ENCODE assay signal across 8 mouse cellular contexts in genomic region chr6:13839345-13840054, GRCm38 (mm10). TPM values are rescaled to one million over a fixed set of nuclear protein-coding genes. Genes with fewer than 3 reads are reported as not detected.
A peak's percentile ranks its signal among the peaks of the same experiment; 100 is the strongest.
DNase-seq lines count a peak whose midpoint lies in the region; ATAC-seq and TF ChIP-seq lines count a peak whose summit lies in the region.

TSS of gene Gpr85 (minus strand) at chr6:13839942.

- 0 out of 2 replicates have a peak, but pooled peaks cover 4% of the 10 kb centered on the region for H3K27me3 ChIP-seq in kidney, embryonic 14.5 days (ENCODE audit: control insufficient read depth, insufficient read depth, low read length)
- no peaks in the 10 kb centered on the region for H3K27me3 ChIP-seq in forebrain, embryonic 11.5 days (ENCODE audit: control insufficient read depth, insufficient read depth, low read length)
- no peaks in the 10 kb centered on the region for H3K27me3 ChIP-seq in intestine, embryonic 16.5 days (replicated peaks; ENCODE audit: control insufficient read depth, insufficient read depth, low read length)
- peaks cover 11% of the 10 kb centered on the region; the same call in 1 of the 2 replicates for H3K27me3 ChIP-seq in liver, postnatal 0 days (ENCODE audit: insufficient read depth, low read length)
- H3K27me3 ChIP-seq in stomach, embryonic 16.5 days (ENCODE audit: control insufficient read depth, insufficient read depth, low read length): no peaks in the 10 kb centered on the region

- no peak for DNase-seq in kidney, postnatal 25 days
- DNase-seq in NIH3T3 (ENCODE audit: low read depth): peak; percentile 72
- DNase-seq in forebrain, embryonic 11.5 days (ENCODE audit: low spot score): no peak
- no peak for DNase-seq in liver, postnatal 0 days
- no peak for DNase-seq in c-Kit-positive CD71-positive TER-119-positive erythroid progenitor cells, embryonic 14.5 days (ENCODE audit: low spot score)

- no peaks in the 10 kb centered on the region for H3K4me1 ChIP-seq in kidney, embryonic 14.5 days (ENCODE audit: control insufficient read depth, insufficient read depth, low read length)
- H3K4me1 ChIP-seq in forebrain, embryonic 11.5 days (replicated peaks; ENCODE audit: control insufficient read depth, insufficient read depth, low read length): no peaks in the 10 kb centered on the region
- no peaks in the 10 kb centered on the region for H3K4me1 ChIP-seq in intestine, embryonic 16.5 days (ENCODE audit: control insufficient read depth, insufficient read depth, low read length)
- no peaks in the 10 kb centered on the region for H3K4me1 ChIP-seq in liver, postnatal 0 days (ENCODE audit: insufficient read depth)
- no peaks in the 10 kb centered on the region for H3K4me1 ChIP-seq in stomach, embryonic 16.5 days (ENCODE audit: control insufficient read depth, insufficient read depth, low read length)

- H3K27ac ChIP-seq in kidney, embryonic 14.5 days (ENCODE audit: low read depth, low read length): peak within 1 kb of the TSS; percentile 67; the same call in 1 of the 2 replicates
- peak within 1 kb of the TSS; percentile 84 for H3K27ac ChIP-seq in forebrain, embryonic 11.5 days (ENCODE audit: low read depth, low read length)
- peak within 1 kb of the TSS; percentile 86 for H3K27ac ChIP-seq in intestine, embryonic 16.5 days (ENCODE audit: low read length)
- no peak within 1 kb of the TSS for H3K27ac ChIP-seq in liver, postnatal 0 days (ENCODE audit: low read depth)
- peak within 1 kb of the TSS; percentile 63 for H3K27ac ChIP-seq in stomach, embryonic 16.5 days (ENCODE audit: low read length)

- no peak for TF ChIP-seq EP300 in liver, postnatal 0 days (IDR thresholded peaks at IDR 0.05; ENCODE audit: low read depth)

- ATAC-seq in kidney, embryonic 14.5 days (ENCODE audit: low FRiP score, low TSS enrichment): no peak
- ATAC-seq in forebrain, embryonic 11.5 days (replicated peaks; ENCODE audit: low FRiP score): no peak
- ATAC-seq in intestine, embryonic 16.5 days: no peak
- no peak for ATAC-seq in liver, postnatal 0 days
- ATAC-seq in stomach, embryonic 16.5 days (ENCODE audit: insufficient read depth, low FRiP score): no peak

- peak within 1 kb of the TSS; percentile 47 for H3K4me3 ChIP-seq in kidney, embryonic 14.5 days (ENCODE audit: low read length)
- peak within 1 kb of the TSS; percentile 57 for H3K4me3 ChIP-seq in forebrain, embryonic 11.5 days (ENCODE audit: low read depth, low read length)
- peak within 1 kb of the TSS; percentile 69 for H3K4me3 ChIP-seq in intestine, embryonic 16.5 days (ENCODE audit: low read length)
- peak within 1 kb of the TSS; percentile 49 for H3K4me3 ChIP-seq in liver, postnatal 0 days (ENCODE audit: low read depth, low read length)
- peak within 1 kb of the TSS; percentile 63 for H3K4me3 ChIP-seq in stomach, embryonic 16.5 days (replicated peaks; ENCODE audit: low read length)

- WGBS in kidney, embryonic 14.5 days: 45% methylated on average over 18 of the region's 18 CpGs
- 48% methylated on average over 18 of the region's 18 CpGs for WGBS in forebrain, embryonic 11.5 days
- WGBS in intestine, embryonic 16.5 days: 42% methylated on average over 18 of the region's 18 CpGs
- WGBS in liver, postnatal 0 days (ENCODE audit: insufficient replicate concordance): 41% methylated on average over 18 of the region's 18 CpGs
- WGBS in stomach, embryonic 16.5 days: 39% methylated on average over 18 of the region's 18 CpGs

- H3K9ac ChIP-seq in kidney, embryonic 14.5 days (ENCODE audit: low read depth, low read length): peak within 1 kb of the TSS; percentile 64
- peak within 1 kb of the TSS; percentile 87 for H3K9ac ChIP-seq in forebrain, embryonic 11.5 days (ENCODE audit: low read length)
- H3K9ac ChIP-seq in intestine, embryonic 16.5 days (ENCODE audit: low read depth, low read length): peak within 1 kb of the TSS; percentile 89
- peak within 1 kb of the TSS; percentile 53 for H3K9ac ChIP-seq in liver, postnatal 0 days (replicated peaks)
- peak within 1 kb of the TSS; percentile 87 for H3K9ac ChIP-seq in stomach, embryonic 16.5 days (ENCODE audit: low read length)

- no peaks in the 10 kb centered on the region for H3K36me3 ChIP-seq in kidney, embryonic 14.5 days (ENCODE audit: control insufficient read depth, insufficient read depth, low read length)
- H3K36me3 ChIP-seq in forebrain, embryonic 11.5 days (ENCODE audit: control insufficient read depth, insufficient read depth, low read length): no peaks in the 10 kb centered on the region
- no peaks in the 10 kb centered on the region for H3K36me3 ChIP-seq in intestine, embryonic 16.5 days (ENCODE audit: control insufficient read depth, insufficient read depth, low read length)
- no peaks in the 10 kb centered on the region for H3K36me3 ChIP-seq in liver, postnatal 0 days (replicated peaks; ENCODE audit: insufficient read depth, low read length)
- H3K36me3 ChIP-seq in stomach, embryonic 16.5 days (ENCODE audit: control insufficient read depth, insufficient read depth, low read length): no peaks in the 10 kb centered on the region

- TF ChIP-seq CTCF in liver, postnatal 0 days (IDR thresholded peaks at IDR 0.05; ENCODE audit: low read depth): no peak

- peak within 1 kb of the TSS; percentile 75 for H3K4me2 ChIP-seq in kidney, embryonic 14.5 days (replicated peaks; ENCODE audit: low read depth, low read length)
- peak within 1 kb of the TSS; percentile 82 for H3K4me2 ChIP-seq in forebrain, embryonic 11.5 days (ENCODE audit: low read depth, low read length, severe bottlenecking)
- H3K4me2 ChIP-seq in intestine, embryonic 16.5 days (ENCODE audit: low read depth, low read length): peak within 1 kb of the TSS; percentile 95
- H3K4me2 ChIP-seq in liver, postnatal 0 days (ENCODE audit: low read depth, low read length): peak within 1 kb of the TSS; percentile 89
- peak within 1 kb of the TSS; percentile 82 for H3K4me2 ChIP-seq in stomach, embryonic 16.5 days (ENCODE audit: low read depth, low read length)

- H3K9me3 ChIP-seq in kidney, embryonic 14.5 days (ENCODE audit: control insufficient read depth, low read length): no peaks in the 10 kb centered on the region
- H3K9me3 ChIP-seq in forebrain, embryonic 11.5 days (ENCODE audit: control insufficient read depth, low read length): no peaks in the 10 kb centered on the region
- H3K9me3 ChIP-seq in intestine, embryonic 16.5 days (ENCODE audit: control insufficient read depth, low read length): no peaks in the 10 kb centered on the region
- H3K9me3 ChIP-seq in liver, postnatal 0 days (ENCODE audit: low read length): no peaks in the 10 kb centered on the region
- H3K9me3 ChIP-seq in stomach, embryonic 16.5 days (replicated peaks; ENCODE audit: control insufficient read depth, low read length): no peaks in the 10 kb centered on the region

RNA-seq across cellular contexts. Expression of gene Gpr85, which starts in this region (rescaled TPM):
- polyA plus RNA-seq in kidney, embryonic 14.5 days (2014; fragmentation: Nextera tagmentation; extraction: Ambion mirVana): 1.2 and 1.3 TPM in 2 replicates
- polyA plus RNA-seq in forebrain, embryonic 11.5 days (2014; fragmentation: Nextera tagmentation; extraction: Ambion mirVana): 13.3 and 16.4 TPM in 2 replicates
- 3.5 and 3.9 TPM in 2 replicates for polyA plus RNA-seq in intestine, embryonic 16.5 days (2015; fragmentation: Nextera tagmentation; extraction: Ambion mirVana)
- 0.11 and 0.18 TPM in 2 replicates for polyA plus RNA-seq in liver, postnatal 0 days (2015; fragmentation: Nextera tagmentation; extraction: Ambion mirVana)
- 2.9 and 3.0 TPM in 2 replicates for polyA plus RNA-seq in stomach, embryonic 16.5 days (2015; fragmentation: Nextera tagmentation; extraction: Ambion mirVana)
